In genomic region chr2:91042651-91043398, GRCm38 (mm10) we compare ENCODE assay signal across 10 mouse cellular contexts. TPM values are rescaled to one million over a fixed set of nuclear protein-coding genes. Genes with fewer than 3 reads are reported as not detected.
DNase-seq lines count a peak whose midpoint lies in the region; ATAC-seq and TF ChIP-seq lines count a peak whose summit lies in the region.
"Had no signal": no experiment of that assay in that cellular context is flagged by ENCODE, and none has a peak within 500 bp of the region (broad histone marks: within the 10 kb centered on the region; RNA-seq: fewer than 3 reads in every experiment).

No protein-coding gene starts in this region.

- H3K9me3 ChIP-seq in hindbrain, embryonic 11.5 days (ENCODE audit: control insufficient read depth, low read length): no peaks in the 10 kb centered on the region
- H3K9me3 ChIP-seq in hindbrain, postnatal 0 days (ENCODE audit: low read length): no peaks in the 10 kb centered on the region

- 72% methylated on average over 19 of the region's 21 CpGs for WGBS in hindbrain, embryonic 11.5 days
- WGBS in hindbrain, postnatal 0 days: 72% methylated on average over 21 of the region's 21 CpGs

- no peaks in the 10 kb centered on the region for H3K36me3 ChIP-seq in hindbrain, embryonic 11.5 days (ENCODE audit: control insufficient read depth, insufficient read depth, low read length)
- H3K36me3 ChIP-seq in hindbrain, postnatal 0 days (ENCODE audit: insufficient read depth, low read length): no peaks in the 10 kb centered on the region

- ATAC-seq in hindbrain, embryonic 11.5 days (ENCODE audit: low FRiP score): peak; percentile 51; the same call in 1 of the 2 replicates
- no peak for ATAC-seq in hindbrain, postnatal 0 days
- ATAC-seq in activated CD4-positive, CD25-positive, alpha-beta regulatory T cell, adult 4 months: peak; percentile 98
- peak; percentile 96 for ATAC-seq in megakaryocyte progenitor cell, adult 5-6 weeks (replicated peaks; ENCODE audit: poor library complexity)

- no peak for TF ChIP-seq CTCF in hindbrain, postnatal 0 days (IDR thresholded peaks at IDR 0.05; ENCODE audit: low read depth)

- no peaks in the 10 kb centered on the region for H3K4me1 ChIP-seq in hindbrain, embryonic 11.5 days (replicated peaks; ENCODE audit: control insufficient read depth, insufficient read depth, low read length)
- no peaks in the 10 kb centered on the region for H3K4me1 ChIP-seq in hindbrain, postnatal 0 days (ENCODE audit: insufficient read depth, low read length)

- no peak overlapping the region for H3K4me3 ChIP-seq in hindbrain, embryonic 11.5 days (ENCODE audit: low read depth, low read length)
- no peak overlapping the region for H3K4me3 ChIP-seq in hindbrain, postnatal 0 days (ENCODE audit: low read length)

- no peak overlapping the region for H3K9ac ChIP-seq in hindbrain, embryonic 11.5 days (ENCODE audit: low read depth, low read length)
- H3K9ac ChIP-seq in hindbrain, postnatal 0 days (replicated peaks; ENCODE audit: low read length): no peak overlapping the region

- H3K27me3 ChIP-seq in hindbrain, embryonic 11.5 days (ENCODE audit: control insufficient read depth, insufficient read depth, low read length): no peaks in the 10 kb centered on the region
- H3K27me3 ChIP-seq in hindbrain, postnatal 0 days (ENCODE audit: insufficient read depth, low read length): no peaks in the 10 kb centered on the region

- intact Hi-C loops in left cerebral cortex, postnatal 36 days (cut with DNase I): no loop called here

- no peak overlapping the region for H3K4me2 ChIP-seq in hindbrain, embryonic 11.5 days (replicated peaks; ENCODE audit: low read depth, low read length)
- H3K4me2 ChIP-seq in hindbrain, postnatal 0 days (ENCODE audit: low read depth, low read length): no peak overlapping the region

- H3K27ac ChIP-seq in hindbrain, embryonic 11.5 days (ENCODE audit: low read depth, low read length): no peak overlapping the region
- no peak overlapping the region for H3K27ac ChIP-seq in hindbrain, postnatal 0 days

- DNase-seq in hindbrain, embryonic 11.5 days (ENCODE audit: low spot score): no peak
- DNase-seq in hindbrain, postnatal 0 days (ENCODE audit: low spot score): no peak
- DNase-seq in CD4-positive helper T cell, adult 2 months (ENCODE audit: low read depth, low spot score): peak; percentile 90
- DNase-seq in ovary, postnatal 36 days (ENCODE audit: low spot score): no peak
- DNase-seq in left cerebral cortex, postnatal 36 days (ENCODE audit: low spot score in 2 of 2): no peak
- no peak for DNase-seq in right cerebral cortex, adult 18-20 months
- DNase-seq: heart, adult 11 months; kidney, postnatal 4 days had no signal

RNA-seq across cellular contexts. Expression of gene Rapsn, which starts 7.4 kb away (rescaled TPM):
- polyA plus RNA-seq in hindbrain, embryonic 11.5 days (2014; fragmentation: Nextera tagmentation; extraction: Ambion mirVana): 0.60 and 1.4 TPM in 2 replicates
- 0.22 TPM in 1 of 2 replicates, not detected in the other for total RNA-seq in hindbrain, postnatal 0 days (2014; rRNA removed)
- 0.88 and 1.1 TPM in 2 replicates for polyA plus RNA-seq in hindbrain, postnatal 0 days (2015; fragmentation: Nextera tagmentation; extraction: Ambion mirVana)
- polyA plus RNA-seq in activated CD4-positive, CD25-positive, alpha-beta regulatory T cell, adult 4 months (2017; shearing (Covaris generic)): 1 to 10 TPM; 5.3 to 5.6 TPM
- total RNA-seq in megakaryocyte progenitor cell, adult 5-6 weeks (2015): 1.8 and 4.1 TPM in 2 replicates
- total RNA-seq in megakaryocyte progenitor cell, adult 5-6 weeks (2017): 2.7 and 3.4 TPM in 2 replicates
- total RNA-seq in left cerebral cortex, postnatal 36 days (2021): under 1 TPM; 0.47 to 0.54 TPM

RNA-seq across cellular contexts. Expression of gene Psmc3, which starts 11.0 kb away (rescaled TPM):
- polyA plus RNA-seq in hindbrain, embryonic 11.5 days (2014; fragmentation: Nextera tagmentation; extraction: Ambion mirVana): 376 and 394 TPM in 2 replicates
- 154 and 160 TPM in 2 replicates for total RNA-seq in hindbrain, postnatal 0 days (2014; rRNA removed)
- polyA plus RNA-seq in hindbrain, postnatal 0 days (2015; fragmentation: Nextera tagmentation; extraction: Ambion mirVana): 249 and 261 TPM in 2 replicates
- 100 to 1,000 TPM; 196 to 209 TPM for polyA plus RNA-seq in activated CD4-positive, CD25-positive, alpha-beta regulatory T cell, adult 4 months (2017; shearing (Covaris generic))
- 102 and 103 TPM in 2 replicates for total RNA-seq in megakaryocyte progenitor cell, adult 5-6 weeks (2015)
- total RNA-seq in megakaryocyte progenitor cell, adult 5-6 weeks (2017): 310 and 320 TPM in 2 replicates
- 100 to 1,000 TPM; 206 to 234 TPM for total RNA-seq in left cerebral cortex, postnatal 36 days (2021)

RNA-seq across cellular contexts. Expression of gene Slc39a13, which starts 27.4 kb away (rescaled TPM):
- 16.4 and 17.9 TPM in 2 replicates for polyA plus RNA-seq in hindbrain, embryonic 11.5 days (2014; fragmentation: Nextera tagmentation; extraction: Ambion mirVana)
- 37.1 and 42.7 TPM in 2 replicates for total RNA-seq in hindbrain, postnatal 0 days (2014; rRNA removed)
- polyA plus RNA-seq in hindbrain, postnatal 0 days (2015; fragmentation: Nextera tagmentation; extraction: Ambion mirVana): 22.6 and 24.4 TPM in 2 replicates
- polyA plus RNA-seq in activated CD4-positive, CD25-positive, alpha-beta regulatory T cell, adult 4 months (2017; shearing (Covaris generic)): 10 to 100 TPM; 15.6 to 21.8 TPM
- total RNA-seq in megakaryocyte progenitor cell, adult 5-6 weeks (2015): 9.2 and 14.8 TPM in 2 replicates
- total RNA-seq in megakaryocyte progenitor cell, adult 5-6 weeks (2017): 7.0 and 8.9 TPM in 2 replicates
- 10 to 100 TPM; 27.6 to 36.6 TPM for total RNA-seq in left cerebral cortex, postnatal 36 days (2021)

RNA-seq across cellular contexts. Expression of gene Spi1, which starts 39.4 kb away (rescaled TPM):
- polyA plus RNA-seq in hindbrain, embryonic 11.5 days (2014; fragmentation: Nextera tagmentation; extraction: Ambion mirVana): 2.6 and 3.0 TPM in 2 replicates
- 3.0 and 8.5 TPM in 2 replicates for total RNA-seq in hindbrain, postnatal 0 days (2014; rRNA removed)
- 4.5 and 4.9 TPM in 2 replicates for polyA plus RNA-seq in hindbrain, postnatal 0 days (2015; fragmentation: Nextera tagmentation; extraction: Ambion mirVana)
- polyA plus RNA-seq in activated CD4-positive, CD25-positive, alpha-beta regulatory T cell, adult 4 months (2017; shearing (Covaris generic)): not detected
- total RNA-seq in megakaryocyte progenitor cell, adult 5-6 weeks (2015): 182 and 235 TPM in 2 replicates
- total RNA-seq in megakaryocyte progenitor cell, adult 5-6 weeks (2017): 82.5 and 97.3 TPM in 2 replicates
- 1 to 10 TPM; 4.1 to 5.5 TPM for total RNA-seq in left cerebral cortex, postnatal 36 days (2021)
